Mouse (Mus musculus) forebrain, postnatal 0 days (tissue): ENCODE results near the gene Ap1m2. TPM values are rescaled to one million over a fixed set of nuclear protein-coding genes. Genes with fewer than 3 reads are reported as not detected.

Experiments used
- ATAC-seq: fragments of 200-750 bp; cut with Nextera tagmentation; 2 replicates; pipeline ENCODE4 v1.8.0; 2017; ENCODE audit warnings: mild to moderate bottlenecking, moderate library complexity
- DNase-seq: peaks from one replicate; pipeline ENCODE4 v3.0.0-alpha.2; 2015
- H3K27ac ChIP-seq: fragments of 300-500 bp; sonication (generic); 2 replicates; pipeline ENCODE4 v1.5.1; 2014; ENCODE audit warnings: low read depth, mild to moderate bottlenecking, antibody characterized with exemption, low read length, moderate library complexity, mixed read lengths
- H3K27me3 ChIP-seq: fragments of 300-500 bp; sonication (generic); 2 replicates; pipeline ENCODE4 v1.6.1; 2014; ENCODE audit warnings: mild to moderate bottlenecking, low read length, mixed read lengths; ENCODE audit not compliant: insufficient read depth
- H3K36me3 ChIP-seq: fragments of 300-500 bp; sonication (generic); 2 replicates; pipeline ENCODE4 v1.6.1; 2014; ENCODE audit warnings: mild to moderate bottlenecking, moderate library complexity; ENCODE audit not compliant: insufficient read depth
- H3K4me1 ChIP-seq: fragments of 300-500 bp; sonication (generic); 2 replicates; pipeline ENCODE4 v1.6.1; 2014; ENCODE audit warnings: antibody characterized with exemption; ENCODE audit not compliant: insufficient read depth
- H3K4me2 ChIP-seq: fragments of 300-500 bp; sonication (generic); 2 replicates; pipeline ENCODE4 v1.6.1; 2014; ENCODE audit warnings: low read depth, mild to moderate bottlenecking, moderate library complexity
- H3K4me3 ChIP-seq: fragments of 300-500 bp; sonication (generic); 2 replicates; pipeline ENCODE4 v1.5.1; 2014; ENCODE audit warnings: low read depth, low read length, mixed read lengths
- H3K9ac ChIP-seq: fragments of 300-500 bp; sonication (generic); 2 replicates; pipeline ENCODE4 v1.6.1; 2014; ENCODE audit warnings: mild to moderate bottlenecking
- H3K9me3 ChIP-seq: fragments of 300-500 bp; sonication (generic); 2 replicates; pipeline ENCODE4 v1.6.1; 2016; ENCODE audit warnings: low read length
- CTCF ChIP-seq: sonication (generic); IDR thresholded peaks from 2 replicates; pipeline ENCODE4 v1.5.1; 2016; ENCODE audit warnings: antibody characterized with exemption, control low read depth, low read depth
- WGBS: fragments of 180-500 bp; shearing (Covaris S2); extraction: QIAGEN DNeasy Blood & Tissue Kit; methylation state at CpG from one replicate; pipeline ENCODE4 v1.1.7; 2014; 5-methylcytosine and 5-hydroxymethylcytosine counted together
- polyA plus RNA-seq: library from polyadenylated mRNA; unstranded; fragments of >200 nt; fragmentation: Nextera tagmentation; extraction: Ambion mirVana; gene quantifications from 2 replicates; pipeline ENCODE4 v1.2.1, GENCODE M21; 2015
- total RNA-seq: library from RNA; depleted of rRNA; stranded (reverse); fragments of >200 nt; gene quantifications from 2 replicates; pipeline ENCODE4 v1.2.3, GENCODE M21; 2014

The Ap1m2 gene
- total and polyA plus RNA-seq, 2 experiments from 2014 or later, result 2.6 to 2.9 TPM

DNA sequence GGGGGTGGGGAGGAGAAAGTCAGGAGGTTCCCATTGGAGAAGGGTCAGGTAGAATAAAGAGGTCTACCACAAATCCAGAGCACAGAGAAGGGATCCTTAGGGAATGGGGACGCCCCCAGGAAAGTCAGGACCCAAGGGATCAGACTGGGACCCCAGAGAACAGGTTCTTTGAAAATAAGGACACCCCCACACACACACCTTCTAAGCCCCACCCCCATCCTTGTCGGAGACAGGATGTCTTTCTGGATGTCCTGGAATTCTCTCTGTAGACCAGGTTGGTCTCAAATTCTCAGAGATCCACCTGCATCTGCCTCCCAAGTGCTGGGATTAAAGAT, 22.8 kb downstream of the Ap1m2 start:
- H3K9me3 ChIP-seq, result no peaks in the 10 kb centered on the region
- H3K36me3 ChIP-seq, result peaks cover 8% of the 10 kb centered on the region
- TF ChIP-seq CTCF, result no peak
- H3K4me1 ChIP-seq, result peaks cover 21% of the 10 kb centered on the region; the same call in 1 of the 2 replicates
- no peak overlapping the region for H3K9ac ChIP-seq
- H3K4me2 ChIP-seq, result peak overlapping the region; percentile 76
- H3K27me3 ChIP-seq, result no peaks in the 10 kb centered on the region
- DNase-seq, result no peak
- H3K4me3 ChIP-seq, result no peak overlapping the region
- H3K27ac ChIP-seq, result no peak overlapping the region
- no peak for ATAC-seq
- WGBS, result 95% methylated on average over 2 of the region's 2 CpGs

DNA sequence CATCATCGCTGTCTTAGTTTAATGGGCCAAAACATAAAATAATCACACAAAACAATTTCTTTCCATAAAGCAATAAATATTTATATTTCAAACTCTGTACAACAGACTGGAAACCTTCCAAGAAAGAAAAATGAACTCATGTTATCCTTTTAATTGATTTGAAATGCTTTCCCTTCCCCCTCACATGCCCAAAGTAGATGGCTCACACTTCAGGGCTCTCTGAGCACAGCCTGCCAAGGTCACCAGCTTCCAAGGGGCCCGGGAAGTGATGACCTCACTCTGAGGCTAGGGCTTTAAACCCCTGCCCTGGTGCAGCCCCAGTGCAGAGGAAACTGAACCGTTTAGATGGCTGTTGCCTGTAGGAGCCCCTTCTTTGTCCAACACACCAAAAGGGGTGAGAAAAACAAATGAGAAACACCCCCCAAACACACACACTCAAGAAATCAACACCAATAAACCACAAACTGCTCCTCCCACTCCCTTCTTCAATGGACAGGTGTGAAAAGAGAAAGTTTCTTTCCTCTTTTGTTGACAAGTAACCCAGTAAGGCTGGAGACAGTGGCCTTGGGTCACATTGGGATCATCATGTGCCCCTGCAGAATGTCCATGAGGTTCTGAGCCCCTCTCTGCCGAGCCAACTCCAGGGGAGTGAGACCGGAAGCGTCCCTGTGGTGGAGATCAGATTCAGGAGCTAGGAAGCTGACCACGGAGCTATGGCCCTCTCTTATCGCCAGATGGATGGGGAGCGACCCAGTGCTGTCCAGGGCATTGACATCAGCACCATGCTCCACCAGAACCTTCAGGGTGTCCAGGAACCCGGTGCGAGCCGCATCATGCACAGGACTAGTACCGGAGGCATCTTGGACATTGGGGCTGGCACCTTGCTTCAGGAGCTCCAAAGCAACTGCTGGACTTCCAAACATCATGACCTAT, 23.5 kb downstream of the Ap1m2 start:
- 78% methylated on average over 13 of the region's 13 CpGs for whole genome bisulfite sequencing
- ATAC-seq, result no peak
- H3K27ac ChIP-seq, result peak overlapping the region; percentile 93

DNA sequence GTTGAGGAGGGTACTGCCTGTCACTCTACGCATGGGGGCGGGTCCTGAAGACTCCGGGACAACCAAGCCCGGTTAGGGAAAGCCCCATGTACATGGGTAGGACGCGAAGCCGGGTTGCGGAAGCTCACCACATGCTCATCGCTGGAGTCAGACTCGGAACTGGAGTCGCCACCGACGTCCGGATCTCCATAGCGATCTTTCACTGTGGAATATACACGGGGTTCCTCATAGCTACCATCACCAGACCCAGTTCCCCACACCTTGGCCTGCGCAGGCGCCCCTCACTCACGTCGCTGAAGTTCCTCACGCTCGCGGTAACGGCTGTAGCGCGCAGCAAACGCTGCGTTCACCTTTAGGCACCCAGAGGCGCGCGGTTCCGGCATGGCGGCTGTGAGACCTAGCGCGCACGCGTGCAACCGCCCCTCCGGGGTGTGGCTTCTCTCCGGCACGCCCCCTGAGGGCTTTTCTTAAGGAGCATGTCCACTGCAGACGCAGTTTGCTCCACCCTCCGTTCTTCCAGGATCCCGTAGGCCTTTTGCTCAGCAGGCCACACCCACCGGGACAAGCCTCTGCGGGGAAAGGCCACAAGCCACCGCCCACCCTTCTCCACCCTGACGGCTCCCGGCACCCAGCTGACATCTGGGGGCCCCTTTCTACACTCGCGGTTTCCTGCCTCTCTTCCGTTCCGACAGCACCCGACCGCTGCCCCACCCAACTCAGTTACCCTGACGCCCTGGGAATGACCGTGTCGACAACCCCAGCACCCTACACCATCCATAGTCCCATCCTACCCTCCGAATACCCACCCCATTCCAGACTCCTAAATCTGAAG, 24.4 kb downstream of the Ap1m2 start, which contains the start of gene Kri1:
Gene Kri1 (minus strand): TSS at position 399 of the 832 bp plus-strand sequence.
- Histone ChIP-seq H3K4me3 (peak within 1 kb of the TSS; percentile 63), H3K27me3 (no peaks in the 10 kb centered on the region), H3K36me3 (peaks cover 12% of the 10 kb centered on the region), H3K9ac (peak within 1 kb of the TSS; percentile 75), H3K27ac (peak within 1 kb of the TSS; percentile 93), H3K4me2 (peak within 1 kb of the TSS; percentile 76), H3K9me3 (no peaks in the 10 kb centered on the region), H3K4me1 (peaks cover 21% of the 10 kb centered on the region; the same call in 1 of the 2 replicates)
- peak; percentile 97 for DNase-seq
- ATAC-seq, result peak; percentile 83
- TF ChIP-seq CTCF, result no peak; the same call in 1 of the 2 replicates
- 2% methylated on average over 58 of the region's 59 CpGs for WGBS

More for the DNA sequence above, 23.5 kb downstream of the Ap1m2 start:
- DNase-seq, result no peak
- TF ChIP-seq CTCF, result no peak
- H3K36me3 ChIP-seq, result peaks cover 10% of the 10 kb centered on the region
- H3K4me2 ChIP-seq, result peak overlapping the region; percentile 76
- H3K4me3 ChIP-seq, result peak overlapping the region; percentile 63
- H3K27me3 ChIP-seq, result no peaks in the 10 kb centered on the region
- no peaks in the 10 kb centered on the region for H3K9me3 ChIP-seq
- H3K9ac ChIP-seq, result peak overlapping the region; percentile 75
- peaks cover 21% of the 10 kb centered on the region; the same call in 1 of the 2 replicates for H3K4me1 ChIP-seq

DNA sequence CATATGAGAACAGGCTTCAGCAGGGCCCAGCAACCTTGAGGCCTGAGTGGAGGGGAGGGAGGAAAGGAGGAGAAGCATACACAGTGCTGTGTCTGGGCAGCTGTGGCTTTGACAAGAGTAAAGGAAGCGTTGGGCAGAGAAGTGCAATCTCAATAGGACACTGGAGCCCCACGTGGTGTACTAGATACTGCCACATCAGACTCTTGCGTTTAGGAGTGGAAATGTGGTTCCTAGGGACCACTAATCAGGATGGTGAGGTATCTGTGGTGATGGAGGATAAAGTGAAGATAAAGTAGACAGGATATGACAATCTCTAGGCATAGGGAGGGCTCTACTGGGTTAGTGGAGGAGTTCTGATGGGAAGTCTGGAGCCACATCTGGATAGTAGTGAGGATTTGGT, 25.4 kb downstream of the Ap1m2 start:
- Histone ChIP-seq H3K9ac (peak overlapping the region; percentile 75), H3K4me3 (peak overlapping the region; percentile 63; the same call in 1 of the 2 replicates), H3K4me1 (peaks cover 21% of the 10 kb centered on the region; the same call in 1 of the 2 replicates), H3K27ac (no peak overlapping the region), H3K36me3 (peaks cover 21% of the 10 kb centered on the region), H3K9me3 (no peaks in the 10 kb centered on the region), H3K4me2 (peak overlapping the region; percentile 76), H3K27me3 (no peaks in the 10 kb centered on the region)
- no peak for ATAC-seq
- no peak for DNase-seq
- TF ChIP-seq CTCF, result no peak
- 66% methylated on average over 3 of the region's 3 CpGs for WGBS

DNA sequence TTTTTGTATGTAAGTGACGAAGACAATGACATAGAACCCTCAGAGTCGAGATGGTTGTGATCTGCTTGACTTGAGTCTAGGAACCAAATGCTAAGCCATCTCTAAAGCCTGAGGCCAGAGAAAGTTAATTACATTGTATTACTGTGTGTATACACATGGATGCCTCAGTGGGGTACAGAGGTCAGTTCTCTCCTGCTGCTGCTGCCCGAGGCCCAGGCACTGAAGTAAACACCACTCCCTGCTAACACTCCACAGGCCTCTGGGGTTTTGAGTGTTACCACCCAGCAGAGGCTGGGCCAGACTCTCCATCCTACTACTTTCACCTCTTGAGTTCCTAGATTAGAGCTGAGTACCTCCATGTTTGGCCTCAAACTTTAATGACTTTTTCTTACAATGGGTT, 28.1 kb downstream of the Ap1m2 start:
- DNase-seq (no peak), ATAC-seq (no peak)
- Histone ChIP-seq H3K27ac (no peak overlapping the region), H3K4me3 (no peak overlapping the region), H3K4me1 (peaks cover 14% of the 10 kb centered on the region; the same call in 1 of the 2 replicates), H3K9ac (no peak overlapping the region), H3K27me3 (no peaks in the 10 kb centered on the region), H3K36me3 (peaks cover 44% of the 10 kb centered on the region), H3K4me2 (no peak overlapping the region), H3K9me3 (no peaks in the 10 kb centered on the region)
- WGBS, result 88% methylated on average over 3 of the region's 3 CpGs
- no peak for TF ChIP-seq CTCF

DNA sequence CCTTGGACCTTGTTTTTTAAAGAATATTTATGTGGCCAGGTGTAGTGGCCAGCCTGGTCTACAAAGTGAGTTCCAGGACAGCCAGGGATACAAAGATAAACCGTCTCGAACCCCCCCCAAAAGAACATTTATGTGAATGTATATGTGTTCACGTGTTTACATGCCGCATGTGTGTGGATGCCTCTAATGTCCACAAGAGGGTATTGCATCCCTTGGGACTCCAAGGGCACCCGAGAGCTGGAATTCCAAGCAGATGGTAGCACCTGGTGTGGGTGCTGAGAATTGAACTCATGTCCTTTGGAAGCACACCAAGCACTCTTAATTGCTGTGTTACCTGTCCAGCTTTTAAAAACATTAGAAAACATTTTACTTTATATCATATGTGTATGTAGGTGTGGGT, 28.5 kb downstream of the Ap1m2 start:
- Histone ChIP-seq H3K36me3 (peaks cover 48% of the 10 kb centered on the region), H3K27ac (no peak overlapping the region), H3K4me1 (peaks cover 10% of the 10 kb centered on the region; the same call in 1 of the 2 replicates), H3K9me3 (no peaks in the 10 kb centered on the region), H3K27me3 (no peaks in the 10 kb centered on the region), H3K9ac (no peak overlapping the region), H3K4me3 (no peak overlapping the region), H3K4me2 (no peak overlapping the region)
- WGBS, result 93% methylated on average over 5 of the region's 5 CpGs
- no peak for ATAC-seq
- peak; percentile 29 for TF ChIP-seq CTCF
- DNase-seq, result no peak
